Comparison of ENCODE assay signal across 7 mouse cellular contexts in genomic region chr5:142424627-142425349, GRCm38 (mm10). TPM values are rescaled to one million over a fixed set of nuclear protein-coding genes. Genes with fewer than 3 reads are reported as not detected.
A peak's percentile ranks its signal among the peaks of the same experiment; 100 is the strongest.
DNase-seq lines count a peak whose midpoint lies in the region; ATAC-seq lines count a peak whose summit lies in the region.

No protein-coding gene starts in this region.

- no peaks in the 10 kb centered on the region for H3K36me3 ChIP-seq in intestine, embryonic 15.5 days
- H3K36me3 ChIP-seq in liver, embryonic 15.5 days (replicated peaks), result 0 out of 2 replicates have a peak, but pooled peaks cover 10% of the 10 kb centered on the region

- H3K4me1 ChIP-seq in intestine, embryonic 15.5 days (replicated peaks), result peaks cover 41% of the 10 kb centered on the region
- H3K4me1 ChIP-seq in liver, embryonic 15.5 days (replicated peaks), result peaks cover 48% of the 10 kb centered on the region

- 23% methylated on average over 13 of the region's 13 CpGs for WGBS in intestine, embryonic 15.5 days
- WGBS in liver, embryonic 15.5 days (ENCODE audit: insufficient replicate concordance), result 33% methylated on average over 13 of the region's 13 CpGs

- ATAC-seq in granulocyte monocyte progenitor cell, adult 5-6 weeks (replicated peaks; ENCODE audit: poor library complexity, severe bottlenecking), result peak; percentile 63
- ATAC-seq in intestine, embryonic 15.5 days, result peak; percentile 69
- peak; percentile 27; the same call in 1 of the 2 replicates for ATAC-seq in liver, embryonic 15.5 days (ENCODE audit: insufficient read depth)
- ATAC-seq in neutrophil, adult 5-6 weeks (ENCODE audit: extremely low read depth, insufficient number of reproducible peaks, low FRiP score, poor library complexity, severe bottlenecking), result peak; percentile 53

- no peaks in the 10 kb centered on the region for H3K9me3 ChIP-seq in intestine, embryonic 15.5 days
- H3K9me3 ChIP-seq in liver, embryonic 15.5 days (replicated peaks), result no peaks in the 10 kb centered on the region

- peak overlapping the region; percentile 86 for H3K27ac ChIP-seq in intestine, embryonic 15.5 days
- peak overlapping the region; percentile 63 for H3K27ac ChIP-seq in liver, embryonic 15.5 days (replicated peaks)

- no peak overlapping the region for H3K9ac ChIP-seq in intestine, embryonic 15.5 days
- no peak overlapping the region for H3K9ac ChIP-seq in liver, embryonic 15.5 days

- H3K4me2 ChIP-seq in intestine, embryonic 15.5 days (replicated peaks), result peak overlapping the region; percentile 30
- H3K4me2 ChIP-seq in liver, embryonic 15.5 days, result peak overlapping the region; percentile 6; the same call in 1 of the 2 replicates

- no peaks in the 10 kb centered on the region for H3K27me3 ChIP-seq in intestine, embryonic 15.5 days (replicated peaks)
- no peaks in the 10 kb centered on the region for H3K27me3 ChIP-seq in liver, embryonic 15.5 days

- H3K4me3 ChIP-seq in intestine, embryonic 15.5 days (replicated peaks), result no peak overlapping the region
- 0 out of 2 replicates have a peak overlapping the region, but pooled peaks have one; percentile 7 for H3K4me3 ChIP-seq in liver, embryonic 15.5 days (replicated peaks)

- peak; percentile 76 for DNase-seq in adrenal gland, postnatal 10 days
- DNase-seq in cerebellum, adult 9-11 months, result peak; percentile 76
- DNase-seq in thymus, postnatal 0 days (ENCODE audit: low spot score), result no peak

RNA-seq across cellular contexts. Expression of gene Foxk1, which starts 23.5 kb away (rescaled TPM):
- 10 to 100 TPM; 22.9 to 23.6 TPM for total RNA-seq in adrenal gland, postnatal 10 days (2021)
- 18.2 and 19.0 TPM in 2 replicates for total RNA-seq in granulocyte monocyte progenitor cell, adult 5-6 weeks (2014; fragmentation: Nextera tagmentation)
- total RNA-seq in granulocyte monocyte progenitor cell, adult 5-6 weeks (2017), result 6.1 TPM in 2 replicates
- polyA plus RNA-seq in intestine, embryonic 15.5 days (2015; fragmentation: Nextera tagmentation; extraction: Ambion mirVana), result 4.3 and 5.3 TPM in 2 replicates
- polyA plus RNA-seq in liver, embryonic 15.5 days (2015; fragmentation: Nextera tagmentation; extraction: Ambion mirVana), result 2.0 and 2.1 TPM in 2 replicates
- 29.1 and 30.5 TPM in 2 replicates for total RNA-seq in neutrophil, adult 5-6 weeks (2017)
- polyA plus RNA-seq in thymus, postnatal 0 days (2015; fragmentation: Nextera tagmentation; extraction: Ambion mirVana), result 2.9 and 5.1 TPM in 2 replicates

RNA-seq across cellular contexts. Expression of gene Ap5z1, which starts 39.0 kb away (rescaled TPM):
- 10 to 100 TPM; 14.0 to 18.9 TPM for total RNA-seq in adrenal gland, postnatal 10 days (2021)
- 18.2 and 23.9 TPM in 2 replicates for total RNA-seq in granulocyte monocyte progenitor cell, adult 5-6 weeks (2014; fragmentation: Nextera tagmentation)
- total RNA-seq in granulocyte monocyte progenitor cell, adult 5-6 weeks (2017), result 5.7 and 6.3 TPM in 2 replicates
- 12.0 and 13.6 TPM in 2 replicates for polyA plus RNA-seq in intestine, embryonic 15.5 days (2015; fragmentation: Nextera tagmentation; extraction: Ambion mirVana)
- polyA plus RNA-seq in liver, embryonic 15.5 days (2015; fragmentation: Nextera tagmentation; extraction: Ambion mirVana), result 4.2 and 5.6 TPM in 2 replicates
- total RNA-seq in neutrophil, adult 5-6 weeks (2017), result 18.0 and 19.8 TPM in 2 replicates
- polyA plus RNA-seq in thymus, postnatal 0 days (2015; fragmentation: Nextera tagmentation; extraction: Ambion mirVana), result 8.1 and 9.3 TPM in 2 replicates
